Mouse (Mus musculus) liver, embryonic 16.5 days (tissue): ENCODE measurements at regions not wholly inside any gene's neighbourhood (a gene's known extent, or its start where the extent isn't known, plus 50 kb on each side); places are given as distances from the start of the nearest gene placed in this dataset.

Experiments
- ATAC-seq: fragments of 200-750 bp; cut with Nextera tagmentation; 2 replicates; pipeline ENCODE4 v1.8.0; 2017; ENCODE audit warnings: low read depth, mild to moderate bottlenecking, moderate number of reproducible peaks, moderate library complexity
- H3K27ac ChIP-seq: fragments of 300-500 bp; sonication (generic); 2 replicates; pipeline ENCODE4 v1.5.1; 2014; ENCODE audit warnings: mild to moderate bottlenecking, low read length
- H3K27me3 ChIP-seq: fragments of 300-500 bp; sonication (generic); 2 replicates; pipeline ENCODE4 v1.6.1; 2014; ENCODE audit warnings: low read depth, low read length, mixed read lengths; ENCODE audit not compliant: control insufficient read depth, insufficient read depth
- H3K36me3 ChIP-seq: fragments of 300-500 bp; sonication (generic); 2 replicates; pipeline ENCODE4 v1.6.1; 2014; ENCODE audit warnings: mild to moderate bottlenecking; ENCODE audit not compliant: control insufficient read depth, insufficient read depth
- H3K4me1 ChIP-seq: fragments of 300-500 bp; sonication (generic); 2 replicates; pipeline ENCODE4 v1.6.1; 2014; ENCODE audit warnings: low read depth, low read length, mixed read lengths; ENCODE audit not compliant: control insufficient read depth
- H3K4me2 ChIP-seq: fragments of 300-500 bp; sonication (generic); 2 replicates; pipeline ENCODE4 v1.6.1; 2014; ENCODE audit warnings: low read depth, low read length, mixed read lengths
- H3K4me3 ChIP-seq: fragments of 300-500 bp; sonication (generic); 2 replicates; pipeline ENCODE4 v1.5.1; 2014; ENCODE audit warnings: low read depth, mild to moderate bottlenecking, low read length
- H3K9ac ChIP-seq: fragments of 300-500 bp; sonication (generic); 2 replicates; pipeline ENCODE4 v1.6.1; 2014; ENCODE audit warnings: low read depth, low read length
- H3K9me3 ChIP-seq: fragments of 300-500 bp; sonication (generic); replicated peaks from 2 replicates; pipeline ENCODE4 v1.6.1; 2016; ENCODE audit warnings: low read length; ENCODE audit not compliant: control insufficient read depth
- WGBS: fragments of 180-500 bp; shearing (Covaris S2); extraction: QIAGEN DNeasy Blood & Tissue Kit; methylation state at CpG from one replicate; pipeline ENCODE4 v1.1.7; 2014; ENCODE audit not compliant: insufficient replicate concordance; 5-methylcytosine and 5-hydroxymethylcytosine counted together

- Histone ChIP-seq H3K36me3 (no peaks in the 10 kb centered on the region), H3K27me3 (no peaks in the 10 kb centered on the region), H3K4me3 (no peak overlapping the region), H3K9me3 (no peaks in the 10 kb centered on the region), H3K27ac (no peak overlapping the region), H3K4me2 (no peak overlapping the region), H3K4me1 (no peaks in the 10 kb centered on the region), H3K9ac (no peak overlapping the region)
- 60% methylated on average over 6 of the region's 6 CpGs for WGBS
- ATAC-seq: no peak
Measured at GRCm38 (mm10) chr1:194519509-194520220, 98.4 kb upstream of the Plxna2 start.

- 55% methylated on average over 1 of the region's 1 CpGs for WGBS
- no peaks in the 10 kb centered on the region for H3K36me3 ChIP-seq
- ATAC-seq: no peak
- H3K4me2 ChIP-seq: no peak overlapping the region
- no peaks in the 10 kb centered on the region for H3K27me3 ChIP-seq
- no peak overlapping the region for H3K9ac ChIP-seq
- H3K4me1 ChIP-seq: no peaks in the 10 kb centered on the region
- H3K27ac ChIP-seq: no peak overlapping the region
- no peak overlapping the region for H3K4me3 ChIP-seq
- H3K9me3 ChIP-seq: no peaks in the 10 kb centered on the region
Measured at GRCm38 (mm10) chr1:194516136-194516535, 101.9 kb upstream of the Plxna2 start.

- Histone ChIP-seq H3K9ac (no peak overlapping the region), H3K4me3 (no peak overlapping the region), H3K4me1 (no peaks in the 10 kb centered on the region), H3K27me3 (no peaks in the 10 kb centered on the region), H3K36me3 (no peaks in the 10 kb centered on the region), H3K27ac (no peak overlapping the region), H3K9me3 (no peaks in the 10 kb centered on the region), H3K4me2 (no peak overlapping the region)
- 44% methylated on average over 1 of the region's 1 CpGs for WGBS
- ATAC-seq: no peak
Measured at GRCm38 (mm10) chr1:194508314-194508713, 109.7 kb upstream of the Plxna2 start.

- Histone ChIP-seq H3K27ac (no peak overlapping the region), H3K27me3 (no peaks in the 10 kb centered on the region), H3K4me1 (no peaks in the 10 kb centered on the region), H3K4me2 (no peak overlapping the region), H3K9me3 (no peaks in the 10 kb centered on the region), H3K36me3 (no peaks in the 10 kb centered on the region), H3K4me3 (no peak overlapping the region), H3K9ac (no peak overlapping the region)
- 32% methylated on average over 3 of the region's 3 CpGs for WGBS
- ATAC-seq: no peak
Measured at GRCm38 (mm10) chr1:194505826-194506225, 112.2 kb upstream of the Plxna2 start.

GRCm38 (mm10) chr1:194504207-194504606 is 113.8 kb upstream of the Plxna2 start:
- Histone ChIP-seq H3K4me3 (no peak overlapping the region), H3K4me2 (no peak overlapping the region), H3K27me3 (no peaks in the 10 kb centered on the region), H3K27ac (no peak overlapping the region), H3K4me1 (no peaks in the 10 kb centered on the region), H3K9ac (no peak overlapping the region), H3K9me3 (no peaks in the 10 kb centered on the region), H3K36me3 (no peaks in the 10 kb centered on the region)
- ATAC-seq: no peak

- ATAC-seq: no peak
- Histone ChIP-seq H3K9ac (no peak overlapping the region), H3K27me3 (no peaks in the 10 kb centered on the region), H3K27ac (no peak overlapping the region), H3K9me3 (no peaks in the 10 kb centered on the region), H3K4me1 (no peaks in the 10 kb centered on the region), H3K4me3 (no peak overlapping the region), H3K4me2 (no peak overlapping the region), H3K36me3 (no peaks in the 10 kb centered on the region)
- 31% methylated on average over 3 of the region's 3 CpGs for WGBS
Measured at GRCm38 (mm10) chr1:194503517-194503916, 114.5 kb upstream of the Plxna2 start.

GRCm38 (mm10) chr1:194496424-194496823 is 121.6 kb upstream of the Plxna2 start:
- WGBS: 54% methylated on average over 2 of the region's 2 CpGs
- no peak overlapping the region for H3K4me3 ChIP-seq
- no peak overlapping the region for H3K4me2 ChIP-seq
- H3K9me3 ChIP-seq: no peaks in the 10 kb centered on the region
- ATAC-seq: no peak
- H3K4me1 ChIP-seq: no peaks in the 10 kb centered on the region
- H3K9ac ChIP-seq: no peak overlapping the region
- no peaks in the 10 kb centered on the region for H3K27me3 ChIP-seq
- no peak overlapping the region for H3K27ac ChIP-seq
- H3K36me3 ChIP-seq: no peaks in the 10 kb centered on the region

GRCm38 (mm10) chr1:194491111-194491510 is 126.9 kb upstream of the Plxna2 start:
- H3K27me3 ChIP-seq: no peaks in the 10 kb centered on the region
- no peaks in the 10 kb centered on the region for H3K36me3 ChIP-seq
- no peak for ATAC-seq
- H3K4me1 ChIP-seq: no peaks in the 10 kb centered on the region
- no peak overlapping the region for H3K4me2 ChIP-seq
- H3K4me3 ChIP-seq: no peak overlapping the region
- no peaks in the 10 kb centered on the region for H3K9me3 ChIP-seq
- H3K9ac ChIP-seq: no peak overlapping the region
- no peak overlapping the region for H3K27ac ChIP-seq

- Histone ChIP-seq H3K9me3 (no peaks in the 10 kb centered on the region), H3K27me3 (no peaks in the 10 kb centered on the region), H3K9ac (no peak overlapping the region), H3K27ac (no peak overlapping the region), H3K4me3 (no peak overlapping the region), H3K4me1 (no peaks in the 10 kb centered on the region), H3K4me2 (no peak overlapping the region), H3K36me3 (no peaks in the 10 kb centered on the region)
- no peak for ATAC-seq
Measured at GRCm38 (mm10) chr1:194488126-194488525, 129.9 kb upstream of the Plxna2 start.
